Mouse (Mus musculus) stomach, postnatal 0 days (tissue): ENCODE results near the gene Tmem222.

ENCODE experiments used
- CTCF ChIP-seq: IDR thresholded peaks from 2 replicates; pipeline ENCODE4 v1.5.1; 2016; ENCODE audit warnings: antibody characterized with exemption, low read depth, mild to moderate bottlenecking, moderate library complexity
- EP300 ChIP-seq: optimal IDR thresholded peaks from 2 replicates; pipeline ENCODE3; 2016; ENCODE audit warnings: antibody characterized with exemption

DNA sequence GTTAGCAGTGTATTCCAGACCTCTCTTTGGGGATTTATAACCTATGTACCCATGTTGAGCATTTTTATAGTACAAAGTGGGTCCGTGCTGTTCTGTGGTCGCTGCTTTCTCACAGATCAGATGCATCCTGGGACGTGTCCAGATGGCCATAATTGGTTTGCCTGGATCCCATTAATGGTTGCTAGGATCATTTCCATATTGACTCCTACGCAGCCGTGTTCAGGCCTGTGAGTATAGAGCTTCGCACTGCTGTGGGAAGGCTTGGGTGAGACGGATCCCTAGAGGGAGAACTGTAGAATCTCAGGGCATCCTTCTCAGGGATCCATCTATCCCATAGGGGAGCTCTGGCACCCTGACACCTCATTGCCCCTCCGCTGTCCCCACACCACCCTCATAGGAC lies 48.0 kb downstream of the Tmem222 start:
- TF ChIP-seq CTCF, result no peak
- no peak for TF ChIP-seq EP300
